Mouse (Mus musculus) CD4-positive, CD25-positive, alpha-beta regulatory T cell, adult 4 months (primary cell): ENCODE measurements around the gene Twist2. TPM values are rescaled to one million over a fixed set of nuclear protein-coding genes. Genes with fewer than 3 reads are reported as not detected.
A peak's percentile ranks its signal among the peaks of the same experiment; 100 is the strongest.

Source experiments
- ATAC-seq: one replicate; pipeline ENCODE4 v1.8.0; 2017
- polyA plus RNA-seq, 2 experiments: library from polyadenylated mRNA; unstranded; fragments of 100-300 nt; shearing (Covaris generic); gene quantifications; one replicate each; pipeline ENCODE4 v1.2.1; 2017

Gene Twist2
- polyA plus RNA-seq, 2 experiments from 2014 or later, result not detected

GRCm38 (mm10) chr1:91819237-91819636, 18.0 kb downstream of the Twist2 start:
- ATAC-seq, result no peak

GRCm38 (mm10) chr1:91820531-91820930, 19.3 kb downstream of the Twist2 start:
- no peak for ATAC-seq

- ATAC-seq, result no peak
Observed at GRCm38 (mm10) chr1:91822316-91822824, 21.1 kb downstream of the Twist2 start.

- no peak for ATAC-seq
Observed at GRCm38 (mm10) chr1:91823530-91823929, 22.3 kb downstream of the Twist2 start.

- no peak for ATAC-seq
Observed at GRCm38 (mm10) chr1:91823951-91824350, 22.7 kb downstream of the Twist2 start.

- peak; percentile 86 for ATAC-seq
Observed at GRCm38 (mm10) chr1:91825261-91825660, 24.0 kb downstream of the Twist2 start.

- ATAC-seq, result peak; percentile 70
Observed at GRCm38 (mm10) chr1:91831978-91832377, 30.7 kb downstream of the Twist2 start.

- no peak for ATAC-seq
Observed at GRCm38 (mm10) chr1:91839557-91839956, 38.3 kb downstream of the Twist2 start.

- no peak for ATAC-seq
Observed at GRCm38 (mm10) chr1:91839979-91840378, 38.7 kb downstream of the Twist2 start.

- no peak for ATAC-seq
Observed at GRCm38 (mm10) chr1:91844236-91844635, 43.0 kb downstream of the Twist2 start.

GRCm38 (mm10) chr1:91844681-91845379, 43.6 kb downstream of the Twist2 start:
- ATAC-seq, result no peak

- ATAC-seq, result no peak
Observed at GRCm38 (mm10) chr1:91845380-91845957, 44.2 kb downstream of the Twist2 start.

- ATAC-seq, result no peak
Observed at GRCm38 (mm10) chr1:91851300-91851699, 50.0 kb downstream of the Twist2 start.

GRCm38 (mm10) chr1:91856771-91857664, 55.8 kb downstream of the Twist2 start:
- no peak for ATAC-seq

- ATAC-seq, result no peak
Observed at GRCm38 (mm10) chr1:91858101-91858790, 57.0 kb downstream of the Twist2 start.

- no peak for ATAC-seq
Observed at GRCm38 (mm10) chr1:91858901-91859300, 57.6 kb downstream of the Twist2 start.

GRCm38 (mm10) chr1:91861511-91861910, 60.2 kb downstream of the Twist2 start:
- no peak for ATAC-seq

- no peak for ATAC-seq
Observed at GRCm38 (mm10) chr1:91866001-91866400, 64.7 kb downstream of the Twist2 start.

- no peak for ATAC-seq
Observed at GRCm38 (mm10) chr1:91871101-91871500, 69.8 kb downstream of the Twist2 start.

- no peak for ATAC-seq
Observed at GRCm38 (mm10) chr1:91872388-91873059, 71.3 kb downstream of the Twist2 start.

GRCm38 (mm10) chr1:91873572-91874285, 72.5 kb downstream of the Twist2 start:
- ATAC-seq, result no peak
